Mouse (Mus musculus) CH12.LX (cell line): ENCODE measurements around the gene Fcor. TPM values are rescaled to one million over a fixed set of nuclear protein-coding genes. Genes with fewer than 3 reads are reported as not detected.

ENCODE experiments used
- DNase-seq: peaks from one replicate; pipeline ENCODE4 v3.0.0-alpha.2; 2013; ENCODE audit errors: extremely low read depth
- H3K27ac ChIP-seq: 2 replicates; pipeline ENCODE4 v1.5.1; 2012; ENCODE audit warnings: low read depth, mild to moderate bottlenecking, control low read depth, moderate library complexity; ENCODE audit not compliant: insufficient read depth
- H3K27me3 ChIP-seq: replicated peaks from 2 replicates; pipeline ENCODE3; 2012; ENCODE audit warnings: inconsistent platforms
- H3K36me3 ChIP-seq, 2 experiments: replicated peaks in 1 of 2; 2 replicates each; pipeline versions ENCODE3 to v1.6.1; 2012; ENCODE audit warnings: inconsistent platforms in 1 of 2, low read length in 1 of 2, mild to moderate bottlenecking in 1 of 2, mixed read lengths in 1 of 2, moderate library complexity in 1 of 2; ENCODE audit not compliant: control insufficient read depth in 1 of 2, insufficient read depth in 1 of 2
- H3K4me1 ChIP-seq, 2 experiments: 2 replicates each; pipeline ENCODE4 v1.6.1; 2012; ENCODE audit warnings: inconsistent platforms in 1 of 2, moderate library complexity in 1 of 2; ENCODE audit not compliant: insufficient read depth in 2 of 2, control insufficient read depth in 1 of 2
- H3K4me2 ChIP-seq: 2 replicates; pipeline ENCODE4 v1.6.1; 2012; ENCODE audit warnings: low read depth, mild to moderate bottlenecking, control low read depth; ENCODE audit not compliant: poor library complexity, insufficient read depth, severe bottlenecking
- H3K4me3 ChIP-seq, 3 experiments: fragments of 150-350 bp in 1 of 3; sonication (generic) in 1 of 3; replicated peaks in 1 of 3; 2 replicates each; pipeline versions ENCODE3 to v1.5.1; 2011 to 2012; ENCODE audit warnings: low read depth in 2 of 3, low read length in 2 of 3, mild to moderate bottlenecking in 2 of 3, moderate library complexity in 2 of 3, control low read depth in 1 of 3, improper control_type of control experiment in 1 of 3, inconsistent platforms in 1 of 3, mixed read lengths in 1 of 3; ENCODE audit not compliant: poor library complexity in 1 of 3
- H3K79me2 ChIP-seq: replicated peaks from 2 replicates; pipeline ENCODE4 v1.6.1; 2012; ENCODE audit warnings: mild to moderate bottlenecking, moderate library complexity; ENCODE audit not compliant: control insufficient read depth, poor library complexity, insufficient read depth, severe bottlenecking; ENCODE audit errors: extremely low read depth
- H3K9ac ChIP-seq: 2 replicates; pipeline ENCODE4 v1.6.1; 2012; ENCODE audit warnings: low read depth, mild to moderate bottlenecking, control low read depth, moderate library complexity; ENCODE audit not compliant: insufficient read depth
- H3K9me3 ChIP-seq: replicated peaks from 2 replicates; pipeline ENCODE3; 2012; ENCODE audit warnings: low read length, inconsistent platforms, mixed read lengths
- CHD1 ChIP-seq: IDR thresholded peaks from 2 replicates; pipeline ENCODE4 v1.6.1; 2012; ENCODE audit warnings: low read depth, low read length, improper control_type of control experiment, inconsistent platforms
- CHD2 ChIP-seq: IDR thresholded peaks from 2 replicates; pipeline ENCODE4 v1.6.1; 2011; ENCODE audit warnings: low read length, improper control_type of control experiment
- GABPA ChIP-seq: IDR thresholded peaks from 2 replicates; pipeline ENCODE4 v1.6.1; 2012; ENCODE audit warnings: low read depth, low read length, improper control_type of control experiment, inconsistent platforms; ENCODE audit not compliant: insufficient replicate concordance
- HCFC1 ChIP-seq: IDR thresholded peaks from 2 replicates; pipeline ENCODE4 v1.6.1; 2012; ENCODE audit warnings: low read depth, mild to moderate bottlenecking, inconsistent platforms, low read length, improper control_type of control experiment
- JUN ChIP-seq: IDR thresholded peaks from 2 replicates; pipeline ENCODE4 v1.6.1; 2011; ENCODE audit warnings: low read depth, mild to moderate bottlenecking, low read length, improper control_type of control experiment, moderate library complexity; ENCODE audit not compliant: insufficient read depth
- KAT2A ChIP-seq: IDR thresholded peaks from 2 replicates; pipeline ENCODE4 v1.6.1; 2012; ENCODE audit warnings: low read length, improper control_type of control experiment, inconsistent platforms; ENCODE audit not compliant: insufficient replicate concordance
- MAFK ChIP-seq: IDR thresholded peaks from 2 replicates; pipeline ENCODE4 v1.6.1; 2011; ENCODE audit warnings: low read length, improper control_type of control experiment; ENCODE audit not compliant: insufficient replicate concordance
- MAX ChIP-seq: IDR thresholded peaks from 2 replicates; pipeline ENCODE4 v1.6.1; 2011; ENCODE audit warnings: low read length, improper control_type of control experiment
- MAZ ChIP-seq: IDR thresholded peaks from 2 replicates; pipeline ENCODE4 v1.6.1; 2012; ENCODE audit warnings: low read depth, mild to moderate bottlenecking, inconsistent platforms, low read length, improper control_type of control experiment, moderate library complexity
- MYC ChIP-seq: IDR thresholded peaks from 2 replicates; pipeline ENCODE4 v1.6.1; 2011; ENCODE audit warnings: low read depth, mild to moderate bottlenecking, improper control_type of control experiment, low read length
- NRF1 ChIP-seq: IDR thresholded peaks from 2 replicates; pipeline ENCODE4 v1.6.1; 2014; ENCODE audit warnings: low read depth, mild to moderate bottlenecking, inconsistent platforms, low read length, improper control_type of control experiment, moderate library complexity
- RCOR1 ChIP-seq: conservative IDR thresholded peaks from 2 replicates; pipeline ENCODE4 v1.6.1; 2012; ENCODE audit warnings: low read depth, mild to moderate bottlenecking, inconsistent platforms, low read length, improper control_type of control experiment
- SIN3A ChIP-seq: IDR thresholded peaks from 2 replicates; pipeline ENCODE4 v1.6.1; 2012; ENCODE audit warnings: low read length, improper control_type of control experiment, inconsistent platforms
- UBTF ChIP-seq: IDR thresholded peaks from 2 replicates; pipeline ENCODE4 v1.6.1; 2012; ENCODE audit warnings: low read depth, mild to moderate bottlenecking, inconsistent platforms, low read length, improper control_type of control experiment, moderate library complexity
- ZKSCAN1 ChIP-seq: IDR thresholded peaks from 2 replicates; pipeline ENCODE4 v1.6.1; 2012; ENCODE audit warnings: low read depth, inconsistent platforms, low read length, improper control_type of control experiment, borderline replicate concordance
- ZMIZ1 ChIP-seq: IDR thresholded peaks from 2 replicates; pipeline ENCODE4 v1.6.1; 2012; ENCODE audit warnings: low read depth, mild to moderate bottlenecking, inconsistent platforms, low read length, improper control_type of control experiment
- dilution Hi-C: fragments of 300-500 bp; cut with MboI; formaldehyde crosslinking; loops from 2 replicates; pipeline ENCODE4 v1.14.3; 2020; ENCODE audit warnings: low sequenced_read_pairs; ENCODE audit not compliant: extremely low pct_unique_long_range_greater_than_20kb, extremely low pct_ligation_motif_present
- in situ Hi-C: fragments of 300-500 bp; cut with MboI; formaldehyde crosslinking; loops from 3 replicates; pipeline ENCODE4 v1.14.3; 2019; ENCODE audit warnings: low sequenced_read_pairs, low pct_ligation_motif_present, low pct_unique_long_range_greater_than_20kb, mixed read lengths
- polyA plus RNA-seq: library from polyadenylated mRNA; unstranded; fragments of >175 nt; gene quantifications from 2 replicates; pipeline ENCODE4 v1.2.1, GENCODE M21; 2012; ENCODE audit warnings: low read depth; ENCODE audit not compliant: insufficient read length
- total RNA-seq, 2 experiments: library from RNA; depleted of rRNA; stranded (reverse); fragments of 300-350 nt in 1 of 2; fragments of >200 nt in 1 of 2; gene quantifications; 2 replicates each; pipeline ENCODE4 v1.2.3; 2012 to 2014

The Fcor gene
- total and polyA plus RNA-seq, 3 experiments, result 0.63 TPM; not detected in 2

- dilution Hi-C loops (no loop called here), in situ Hi-C loops (loop anchor here (5.0 to 10.0 kb wide), 2 partner anchors 45 to 52 kb away; partner anchors contain the start of gene Fcor)
- no peak overlapping the region for H3K27ac ChIP-seq
- no peaks in the 10 kb centered on the region for H3K9me3 ChIP-seq
- H3K4me2 ChIP-seq, result no peak overlapping the region
- peaks cover 6 to 30% of the 10 kb centered on the region in 2 experiments for H3K4me1 ChIP-seq
- peaks cover 2% of the 10 kb centered on the region for H3K27me3 ChIP-seq
- H3K79me2 ChIP-seq, result peaks cover 10% of the 10 kb centered on the region
- H3K9ac ChIP-seq, result no peak overlapping the region
- peaks cover 8 to 36% of the 10 kb centered on the region in 2 experiments for H3K36me3 ChIP-seq
- H3K4me3 ChIP-seq, result no peak overlapping the region
- no peak for DNase-seq
- TF ChIP-seq JUN, result no peak
- no peak for TF ChIP-seq CHD1
- TF ChIP-seq, all 38 proteins: peak for 0
These were observed 45.2 kb downstream of the Fcor start for GRCm38 (mm10) chr8:3626971-3627370.

- dilution Hi-C loops, result no loop called here
- H3K36me3 ChIP-seq, result peaks cover 8 to 36% of the 10 kb centered on the region in 2 experiments
- no peaks in the 10 kb centered on the region for H3K9me3 ChIP-seq
- no peak within 1 kb of the TSS for H3K9ac ChIP-seq
- peaks cover 2% of the 10 kb centered on the region for H3K27me3 ChIP-seq
- H3K4me3 ChIP-seq, result no peak within 1 kb of the TSS
- no peak within 1 kb of the TSS for H3K4me2 ChIP-seq
- H3K27ac ChIP-seq, result no peak within 1 kb of the TSS
- in situ Hi-C loops, result loop anchor here (5.0 to 10.0 kb wide), 2 partner anchors 47 to 51 kb away; partner anchors contain the start of gene Fcor
- peaks cover 6 to 24% of the 10 kb centered on the region in 2 experiments for H3K4me1 ChIP-seq
- TF ChIP-seq ZMIZ1, result no peak
- no peak for TF ChIP-seq MAFK
- TF ChIP-seq NRF1, result no peak
- no peak for TF ChIP-seq MAZ
- TF ChIP-seq UBTF, result no peak
- TF ChIP-seq MAX, result no peak
- TF ChIP-seq MYC, result no peak
- TF ChIP-seq CHD2, result no peak
- TF ChIP-seq GABPA, result no peak
- no peak for TF ChIP-seq HCFC1
- no peak for TF ChIP-seq SIN3A
- TF ChIP-seq CHD1, result no peak
- TF ChIP-seq, all 38 proteins: peak for 0
- no peak for DNase-seq
- H3K79me2 ChIP-seq, result peaks cover 7% of the 10 kb centered on the region
These were observed 46.7 kb downstream of the Fcor start, which contains the start of gene Pcp2 for GRCm38 (mm10) chr8:3625445-3625844. Pcp2 (minus strand) TSS chr8:3625545.

GRCm38 (mm10) chr8:3622119-3622518 is 50.0 kb downstream of the Fcor start:
- Histone ChIP-seq H3K9ac (peak overlapping the region; percentile 77), H3K4me1 (peaks cover 6 to 27% of the 10 kb centered on the region in 2 experiments), H3K27ac (no peak overlapping the region), H3K27me3 (no peaks in the 10 kb centered on the region), H3K4me2 (peak overlapping the region; percentile 41)
- dilution Hi-C loops (no loop called here), in situ Hi-C loops (loop anchor here (10.0 kb wide), 1 partner anchor 47 kb away; no protein-coding TSS in a partner anchor)
- TF ChIP-seq MYC (no peak), SIN3A (no peak), RCOR1 (no peak), CHD2 (no peak), GABPA (no peak), KAT2A (no peak), ZKSCAN1 (no peak)
- TF ChIP-seq, all 38 proteins: peak for 0
- Histone ChIP-seq H3K9me3 (no peaks in the 10 kb centered on the region), H3K79me2 (peaks cover 25% of the 10 kb centered on the region), H3K4me3 (peak overlapping the region; percentile 72 to 93 (median 90)), H3K36me3 (peaks cover 24 to 61% of the 10 kb centered on the region in 2 experiments)
- DNase-seq, result no peak
